Mouse (Mus musculus): Measurements from ENCODE around the gene Slc38a9. TPM values are rescaled to one million over a fixed set of nuclear protein-coding genes. Genes with fewer than 3 reads are reported as not detected.

Gene Slc38a9
- polyA plus RNA-seq, 1 experiment from 2014 or later, result 21.0 TPM

GRCm38 (mm10) chr13:112758546-112759090 lies 98.1 kb downstream of the Slc38a9 start:
- H3K4me2 ChIP-seq (replicated peaks), result no peak overlapping the region
- H3K9ac ChIP-seq, result no peak overlapping the region
- H3K4me3 ChIP-seq (replicated peaks; ENCODE audit: low read length), result no peak overlapping the region
- no peak for ATAC-seq (ENCODE audit: low FRiP score)
- no peaks in the 10 kb centered on the region for H3K9me3 ChIP-seq (ENCODE audit: control insufficient read depth, low read length)
- H3K4me1 ChIP-seq (replicated peaks; ENCODE audit: control insufficient read depth, insufficient read depth, low read length), result peaks cover 10% of the 10 kb centered on the region; the same call in 1 of the 2 replicates
- no peak for DNase-seq (ENCODE audit: low spot score)
- WGBS, result 87% methylated on average over 6 of the region's 6 CpGs
- H3K27me3 ChIP-seq (ENCODE audit: control insufficient read depth, insufficient read depth, low read length), result no peaks in the 10 kb centered on the region
- no peaks in the 10 kb centered on the region for H3K36me3 ChIP-seq (replicated peaks; ENCODE audit: control insufficient read depth, insufficient read depth)
- H3K27ac ChIP-seq, result no peak overlapping the region

- Histone ChIP-seq H3K4me2 (replicated peaks) (no peak overlapping the region), H3K4me3 (replicated peaks; ENCODE audit: low read length) (no peak overlapping the region), H3K4me1 (replicated peaks; ENCODE audit: control insufficient read depth, insufficient read depth, low read length) (peaks cover 10% of the 10 kb centered on the region; the same call in 1 of the 2 replicates), H3K36me3 (replicated peaks; ENCODE audit: control insufficient read depth, insufficient read depth) (no peaks in the 10 kb centered on the region), H3K27me3 (ENCODE audit: control insufficient read depth, insufficient read depth, low read length) (no peaks in the 10 kb centered on the region), H3K9me3 (ENCODE audit: control insufficient read depth, low read length) (no peaks in the 10 kb centered on the region), H3K9ac (no peak overlapping the region), H3K27ac (no peak overlapping the region)
- DNase-seq (ENCODE audit: low spot score) (no peak), ATAC-seq (ENCODE audit: low FRiP score) (no peak)
- WGBS, result 87% methylated on average over 9 of the region's 9 CpGs
Observed at GRCm38 (mm10) chr13:112759364-112759763, 98.8 kb downstream of the Slc38a9 start.

- Histone ChIP-seq H3K9me3 (ENCODE audit: control insufficient read depth, low read length) (no peaks in the 10 kb centered on the region), H3K9ac (no peak overlapping the region), H3K27me3 (ENCODE audit: control insufficient read depth, insufficient read depth, low read length) (no peaks in the 10 kb centered on the region), H3K36me3 (replicated peaks; ENCODE audit: control insufficient read depth, insufficient read depth) (no peaks in the 10 kb centered on the region), H3K4me3 (replicated peaks; ENCODE audit: low read length) (no peak overlapping the region), H3K4me1 (replicated peaks; ENCODE audit: control insufficient read depth, insufficient read depth, low read length) (peaks cover 9% of the 10 kb centered on the region; the same call in 1 of the 2 replicates), H3K4me2 (replicated peaks) (no peak overlapping the region), H3K27ac (no peak overlapping the region)
- WGBS, result 69% methylated on average over 15 of the region's 15 CpGs
- DNase-seq (ENCODE audit: low spot score), result no peak
- ATAC-seq (ENCODE audit: low FRiP score), result no peak
Observed at GRCm38 (mm10) chr13:112759777-112760537, 99.4 kb downstream of the Slc38a9 start.

GRCm38 (mm10) chr13:112760538-112760881 lies 100.0 kb downstream of the Slc38a9 start:
- H3K4me1 ChIP-seq (replicated peaks; ENCODE audit: control insufficient read depth, insufficient read depth, low read length), result peaks cover 4% of the 10 kb centered on the region; the same call in 1 of the 2 replicates
- H3K9me3 ChIP-seq (ENCODE audit: control insufficient read depth, low read length), result no peaks in the 10 kb centered on the region
- no peak overlapping the region for H3K27ac ChIP-seq
- no peak overlapping the region for H3K9ac ChIP-seq
- H3K36me3 ChIP-seq (replicated peaks; ENCODE audit: control insufficient read depth, insufficient read depth), result no peaks in the 10 kb centered on the region
- WGBS, result 52% methylated on average over 1 of the region's 1 CpGs
- H3K27me3 ChIP-seq (ENCODE audit: control insufficient read depth, insufficient read depth, low read length), result no peaks in the 10 kb centered on the region
- ATAC-seq (ENCODE audit: low FRiP score) (no peak), DNase-seq (ENCODE audit: low spot score) (no peak)
- no peak overlapping the region for H3K4me3 ChIP-seq (replicated peaks; ENCODE audit: low read length)
- no peak overlapping the region for H3K4me2 ChIP-seq (replicated peaks)

- Histone ChIP-seq H3K27me3 (ENCODE audit: control insufficient read depth, insufficient read depth, low read length) (no peaks in the 10 kb centered on the region), H3K4me2 (replicated peaks) (no peak overlapping the region), H3K36me3 (replicated peaks; ENCODE audit: control insufficient read depth, insufficient read depth) (no peaks in the 10 kb centered on the region), H3K4me3 (replicated peaks; ENCODE audit: low read length) (no peak overlapping the region), H3K9me3 (ENCODE audit: control insufficient read depth, low read length) (peaks cover 11% of the 10 kb centered on the region), H3K9ac (no peak overlapping the region), H3K27ac (no peak overlapping the region), H3K4me1 (replicated peaks; ENCODE audit: control insufficient read depth, insufficient read depth, low read length) (no peaks in the 10 kb centered on the region)
- DNase-seq (ENCODE audit: low spot score) (no peak), ATAC-seq (ENCODE audit: low FRiP score) (no peak)
- WGBS, result 81% methylated on average over 1 of the region's 1 CpGs
Observed at GRCm38 (mm10) chr13:112761787-112762186, 101.2 kb downstream of the Slc38a9 start.

- no peaks in the 10 kb centered on the region for H3K4me1 ChIP-seq (replicated peaks; ENCODE audit: control insufficient read depth, insufficient read depth, low read length)
- 88% methylated on average over 4 of the region's 4 CpGs for WGBS
Observed at GRCm38 (mm10) chr13:112762548-112762947, 102.0 kb downstream of the Slc38a9 start.

GRCm38 (mm10) chr13:112763531-112764091 lies 103.1 kb downstream of the Slc38a9 start:
- WGBS, result 80% methylated on average over 10 of the region's 10 CpGs
- H3K4me1 ChIP-seq (replicated peaks; ENCODE audit: control insufficient read depth, insufficient read depth, low read length), result no peaks in the 10 kb centered on the region
- no peak overlapping the region for H3K4me2 ChIP-seq (replicated peaks)
- H3K27me3 ChIP-seq (ENCODE audit: control insufficient read depth, insufficient read depth, low read length), result no peaks in the 10 kb centered on the region
- no peak overlapping the region for H3K27ac ChIP-seq
- no peak for ATAC-seq (ENCODE audit: low FRiP score)
- no peak for DNase-seq (ENCODE audit: low spot score)
- no peaks in the 10 kb centered on the region for H3K36me3 ChIP-seq (replicated peaks; ENCODE audit: control insufficient read depth, insufficient read depth)
- H3K9me3 ChIP-seq (ENCODE audit: control insufficient read depth, low read length), result peaks cover 26% of the 10 kb centered on the region
- H3K4me3 ChIP-seq (replicated peaks; ENCODE audit: low read length), result no peak overlapping the region
- H3K9ac ChIP-seq, result no peak overlapping the region

More at GRCm38 (mm10) chr13:112762548-112762947, 102.0 kb downstream of the Slc38a9 start:
- H3K4me3 ChIP-seq (replicated peaks; ENCODE audit: low read length), result no peak overlapping the region
- H3K27ac ChIP-seq, result no peak overlapping the region
- DNase-seq (ENCODE audit: low spot score) (no peak), ATAC-seq (ENCODE audit: low FRiP score) (no peak)
- no peak overlapping the region for H3K9ac ChIP-seq
- no peaks in the 10 kb centered on the region for H3K36me3 ChIP-seq (replicated peaks; ENCODE audit: control insufficient read depth, insufficient read depth)
- no peak overlapping the region for H3K4me2 ChIP-seq (replicated peaks)
- no peaks in the 10 kb centered on the region for H3K27me3 ChIP-seq (ENCODE audit: control insufficient read depth, insufficient read depth, low read length)
- peaks cover 19% of the 10 kb centered on the region for H3K9me3 ChIP-seq (ENCODE audit: control insufficient read depth, low read length)

GRCm38 (mm10) chr13:112764556-112764955 lies 104.0 kb downstream of the Slc38a9 start:
- Histone ChIP-seq H3K4me3 (replicated peaks; ENCODE audit: low read length) (no peak overlapping the region), H3K4me2 (replicated peaks) (no peak overlapping the region), H3K27me3 (ENCODE audit: control insufficient read depth, insufficient read depth, low read length) (no peaks in the 10 kb centered on the region), H3K27ac (no peak overlapping the region), H3K4me1 (replicated peaks; ENCODE audit: control insufficient read depth, insufficient read depth, low read length) (no peaks in the 10 kb centered on the region), H3K9me3 (ENCODE audit: control insufficient read depth, low read length) (peaks cover 26% of the 10 kb centered on the region), H3K9ac (no peak overlapping the region), H3K36me3 (replicated peaks; ENCODE audit: control insufficient read depth, insufficient read depth) (no peaks in the 10 kb centered on the region)
- ATAC-seq (ENCODE audit: low FRiP score) (no peak), DNase-seq (ENCODE audit: low spot score) (no peak)
- 67% methylated on average over 5 of the region's 5 CpGs for WGBS

- Histone ChIP-seq H3K4me3 (replicated peaks; ENCODE audit: low read length) (no peak overlapping the region), H3K4me2 (replicated peaks) (no peak overlapping the region), H3K9ac (no peak overlapping the region), H3K27me3 (ENCODE audit: control insufficient read depth, insufficient read depth, low read length) (no peaks in the 10 kb centered on the region), H3K4me1 (replicated peaks; ENCODE audit: control insufficient read depth, insufficient read depth, low read length) (no peaks in the 10 kb centered on the region), H3K36me3 (replicated peaks; ENCODE audit: control insufficient read depth, insufficient read depth) (no peaks in the 10 kb centered on the region), H3K27ac (no peak overlapping the region), H3K9me3 (ENCODE audit: control insufficient read depth, low read length) (peaks cover 26% of the 10 kb centered on the region)
- WGBS, result 93% methylated on average over 3 of the region's 3 CpGs
- DNase-seq (ENCODE audit: low spot score) (no peak), ATAC-seq (ENCODE audit: low FRiP score) (no peak)
Observed at GRCm38 (mm10) chr13:112765654-112766053, 105.1 kb downstream of the Slc38a9 start.

Measured in hindbrain, embryonic 14.5 days (tissue).